Mouse (Mus musculus): ENCODE data around the gene Gcc1. TPM values are rescaled to one million over a fixed set of nuclear protein-coding genes. Genes with fewer than 3 reads are reported as not detected.

Gcc1 gene
- total and polyA plus RNA-seq, 2 experiments = 3.9 to 9.9 TPM

DNA sequence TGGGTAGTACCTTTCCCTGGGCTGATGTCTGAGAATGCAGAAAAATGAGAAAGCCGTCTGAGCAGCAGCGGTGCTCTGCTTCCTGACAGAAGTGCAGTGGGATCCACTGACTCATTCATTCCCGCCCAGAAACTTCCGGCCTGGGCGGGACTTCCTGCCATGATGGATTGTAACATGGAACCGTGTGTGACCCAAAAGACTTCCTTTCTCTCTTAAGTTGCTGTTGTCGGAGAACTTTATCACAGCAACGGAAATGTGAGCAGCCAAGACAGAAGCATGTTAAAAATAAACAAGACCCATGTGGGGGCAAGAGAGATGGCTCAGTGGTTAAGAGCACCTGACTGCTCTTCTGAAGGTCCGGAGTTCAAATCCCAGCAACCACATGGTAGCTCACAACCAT lies 18.1 kb downstream of the Gcc1 start:
- TF ChIP-seq CTCF (IDR thresholded peaks at IDR 0.05; ENCODE audit: low read depth, low read length) (no peak), POLR2A (IDR thresholded peaks at IDR 0.05; ENCODE audit: extremely low read depth, insufficient read depth, low read length) (no peak)
- H3K4me1 ChIP-seq (ENCODE audit: control insufficient read depth, insufficient read depth, low read length) = no peaks in the 10 kb centered on the region
- WGBS = 73% methylated on average over 9 of the region's 9 CpGs

DNA sequence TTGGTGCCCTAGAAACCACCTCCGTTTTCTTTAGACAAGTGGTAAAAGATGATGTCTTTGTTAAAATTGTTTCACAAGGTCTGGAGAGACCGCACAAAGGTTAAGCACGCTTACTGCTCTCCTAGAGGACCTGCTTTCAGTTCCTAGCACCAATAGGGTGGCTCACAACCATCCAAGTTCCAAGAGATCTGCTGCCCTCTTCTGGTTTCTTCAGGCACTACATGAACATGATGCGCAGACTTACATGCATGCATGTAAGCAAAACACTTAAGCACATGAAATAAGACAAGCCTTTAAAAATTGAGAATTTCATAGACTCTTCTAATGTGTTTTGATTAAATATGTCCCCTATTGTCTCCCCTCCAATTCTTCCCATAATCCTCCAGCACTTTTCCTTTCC lies 28.4 kb downstream of the Gcc1 start:
- no peaks in the 10 kb centered on the region for H3K79me2 ChIP-seq (ENCODE audit: control insufficient read depth, insufficient read depth, low read length)
- H3K36me3 ChIP-seq (ENCODE audit: control insufficient read depth, insufficient read depth, low read length) = no peaks in the 10 kb centered on the region
- TF ChIP-seq CTCF (IDR thresholded peaks at IDR 0.05; ENCODE audit: low read depth, low read length) (no peak), POLR2A (IDR thresholded peaks at IDR 0.05; ENCODE audit: extremely low read depth, insufficient read depth, low read length) (no peak)
- no peaks in the 10 kb centered on the region for H3K4me1 ChIP-seq (ENCODE audit: control insufficient read depth, insufficient read depth, low read length)
- DNase-seq (ENCODE audit: extremely low read depth, low read depth, low spot score) = no peak
- H3K27me3 ChIP-seq (ENCODE audit: control insufficient read depth, insufficient read depth, low read length) = peaks cover 10% of the 10 kb centered on the region; the same call in 1 of the 2 replicates
- no peak overlapping the region for H3K4me3 ChIP-seq (ENCODE audit: insufficient read depth, low read depth, low read length)
- no peak overlapping the region for H3K9ac ChIP-seq (ENCODE audit: low read depth, low read length)
- 92% methylated on average over 4 of the region's 4 CpGs for WGBS
- H3K27ac ChIP-seq (replicated peaks; ENCODE audit: insufficient read depth, low read depth, low read length) = no peak overlapping the region

More for the DNA sequence above, 18.1 kb downstream of the Gcc1 start:
- Histone ChIP-seq H3K27me3 (ENCODE audit: control insufficient read depth, insufficient read depth, low read length) (no peaks in the 10 kb centered on the region), H3K79me2 (ENCODE audit: control insufficient read depth, insufficient read depth, low read length) (no peaks in the 10 kb centered on the region), H3K36me3 (ENCODE audit: control insufficient read depth, insufficient read depth, low read length) (peaks cover 3% of the 10 kb centered on the region), H3K9ac (ENCODE audit: low read depth, low read length) (no peak overlapping the region), H3K27ac (replicated peaks; ENCODE audit: insufficient read depth, low read depth, low read length) (no peak overlapping the region), H3K4me3 (ENCODE audit: insufficient read depth, low read depth, low read length) (no peak overlapping the region)
- no peak for DNase-seq (ENCODE audit: extremely low read depth, low read depth, low spot score)

DNA sequence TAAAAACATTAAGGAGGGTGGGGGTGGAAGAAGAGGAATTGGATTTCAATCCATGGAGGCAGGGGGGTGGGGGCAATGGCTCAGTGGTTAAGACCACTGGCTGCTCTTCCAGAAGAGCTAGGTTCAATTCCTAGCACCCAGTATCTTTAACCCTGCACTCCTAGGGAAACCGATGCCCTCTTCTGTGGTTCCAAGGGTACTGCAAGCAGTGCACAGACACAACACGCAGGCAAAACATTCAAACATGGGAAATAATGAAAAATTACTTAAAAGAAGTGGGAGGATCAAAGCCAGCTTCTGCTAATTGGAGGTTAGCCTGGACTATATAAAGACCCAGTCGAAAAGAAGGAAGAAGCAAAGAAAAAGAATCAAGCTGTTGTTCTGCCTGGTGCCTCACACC lies 29.5 kb downstream of the Gcc1 start:
- no peak overlapping the region for H3K9ac ChIP-seq (ENCODE audit: low read depth, low read length)
- H3K27ac ChIP-seq (replicated peaks; ENCODE audit: insufficient read depth, low read depth, low read length) = no peak overlapping the region
- H3K79me2 ChIP-seq (ENCODE audit: control insufficient read depth, insufficient read depth, low read length) = no peaks in the 10 kb centered on the region
- no peak overlapping the region for H3K4me3 ChIP-seq (ENCODE audit: insufficient read depth, low read depth, low read length)
- H3K36me3 ChIP-seq (ENCODE audit: control insufficient read depth, insufficient read depth, low read length) = no peaks in the 10 kb centered on the region
- 89% methylated on average over 3 of the region's 3 CpGs for WGBS
- TF ChIP-seq CTCF (IDR thresholded peaks at IDR 0.05; ENCODE audit: low read depth, low read length) (peak; percentile 16; the same call in 1 of the 2 replicates), POLR2A (IDR thresholded peaks at IDR 0.05; ENCODE audit: extremely low read depth, insufficient read depth, low read length) (no peak)
- H3K4me1 ChIP-seq (ENCODE audit: control insufficient read depth, insufficient read depth, low read length) = no peaks in the 10 kb centered on the region
- H3K27me3 ChIP-seq (ENCODE audit: control insufficient read depth, insufficient read depth, low read length) = peaks cover 10% of the 10 kb centered on the region; the same call in 1 of the 2 replicates
- DNase-seq (ENCODE audit: extremely low read depth, low read depth, low spot score) = no peak

DNA sequence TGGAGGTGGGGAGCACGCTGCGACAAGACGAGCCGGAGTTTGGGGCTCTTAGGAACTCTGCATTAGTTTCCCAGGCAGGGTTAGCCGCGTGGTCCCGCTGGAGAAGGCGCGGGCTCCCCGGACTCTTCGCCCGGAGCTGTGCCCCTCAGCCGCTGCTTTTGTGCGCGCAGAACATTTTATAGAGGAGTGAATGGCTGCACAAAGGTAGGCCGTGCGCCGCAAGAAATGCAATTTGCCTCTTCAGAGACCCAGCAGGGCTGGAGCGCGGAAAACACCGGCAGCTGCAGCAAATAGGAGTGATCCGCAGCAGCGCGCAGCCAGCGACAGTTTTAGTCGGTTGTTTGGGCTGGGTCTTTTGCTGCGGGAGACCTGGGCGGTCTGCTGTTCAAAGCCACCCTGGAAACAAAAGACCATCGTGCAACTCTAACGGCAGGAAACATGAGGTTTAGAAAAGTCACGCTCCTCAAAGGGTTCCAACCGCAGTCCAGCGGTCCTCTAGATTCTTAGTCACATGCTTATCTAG lies 30.4 kb downstream of the Gcc1 start, which contains the start of gene Zfp800:
Zfp800 (minus strand) TSS at position 325 of the 523 bp plus-strand sequence.
- TF ChIP-seq POLR2A (IDR thresholded peaks at IDR 0.05; ENCODE audit: extremely low read depth, insufficient read depth, low read length) (no peak), CTCF (IDR thresholded peaks at IDR 0.05; ENCODE audit: low read depth, low read length) (no peak)
- H3K79me2 ChIP-seq (ENCODE audit: control insufficient read depth, insufficient read depth, low read length) = no peaks in the 10 kb centered on the region
- no peak within 1 kb of the TSS for H3K9ac ChIP-seq (ENCODE audit: low read depth, low read length)
- H3K4me3 ChIP-seq (ENCODE audit: insufficient read depth, low read depth, low read length) = peak within 1 kb of the TSS; percentile 41; the same call in 1 of the 2 replicates
- 5% methylated on average over 33 of the region's 33 CpGs for WGBS
- no peaks in the 10 kb centered on the region for H3K36me3 ChIP-seq (ENCODE audit: control insufficient read depth, insufficient read depth, low read length)
- no peak within 1 kb of the TSS for H3K27ac ChIP-seq (replicated peaks; ENCODE audit: insufficient read depth, low read depth, low read length)
- H3K27me3 ChIP-seq (ENCODE audit: control insufficient read depth, insufficient read depth, low read length) = peaks cover 10% of the 10 kb centered on the region; the same call in 1 of the 2 replicates
- no peaks in the 10 kb centered on the region for H3K4me1 ChIP-seq (ENCODE audit: control insufficient read depth, insufficient read depth, low read length)
- DNase-seq (ENCODE audit: extremely low read depth, low read depth, low spot score) = no peak

DNA sequence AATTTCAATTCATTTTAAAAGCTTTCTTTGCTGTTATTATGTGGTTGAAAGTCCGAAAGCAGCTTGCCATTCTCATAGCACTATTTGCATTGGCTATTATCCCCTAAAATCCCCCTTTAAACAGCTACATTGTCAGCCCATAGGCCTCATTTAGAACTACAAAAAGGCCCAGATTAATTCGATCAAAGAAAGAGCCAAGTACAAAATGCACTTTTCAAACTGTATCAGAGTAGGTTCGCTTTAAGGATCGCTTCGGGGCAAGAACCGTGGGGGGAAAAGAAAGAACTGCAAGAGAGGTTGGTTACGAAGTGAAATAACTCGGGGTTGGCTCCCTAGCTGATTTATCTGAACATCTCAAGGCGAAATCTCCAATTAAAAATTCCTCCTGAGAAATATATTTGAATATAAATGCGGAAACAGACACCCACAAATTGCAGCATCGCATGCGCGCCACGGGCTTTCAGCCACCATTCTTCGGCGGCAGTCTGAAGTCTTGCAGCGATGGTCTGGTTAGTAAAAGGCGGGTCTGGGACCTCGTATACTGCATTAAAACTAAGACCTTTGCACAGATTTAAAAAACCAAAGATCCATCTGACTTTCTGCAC lies 31.2 kb downstream of the Gcc1 start:
- DNase-seq (ENCODE audit: extremely low read depth, low read depth, low spot score) = no peak
- TF ChIP-seq POLR2A (IDR thresholded peaks at IDR 0.05; ENCODE audit: extremely low read depth, insufficient read depth, low read length) = no peak
- no peak for TF ChIP-seq CTCF (IDR thresholded peaks at IDR 0.05; ENCODE audit: low read depth, low read length)
- H3K79me2 ChIP-seq (ENCODE audit: control insufficient read depth, insufficient read depth, low read length) = no peaks in the 10 kb centered on the region
- 10% methylated on average over 19 of the region's 19 CpGs for WGBS
- H3K27me3 ChIP-seq (ENCODE audit: control insufficient read depth, insufficient read depth, low read length) = peaks cover 10% of the 10 kb centered on the region; the same call in 1 of the 2 replicates
- no peaks in the 10 kb centered on the region for H3K36me3 ChIP-seq (ENCODE audit: control insufficient read depth, insufficient read depth, low read length)
- H3K27ac ChIP-seq (replicated peaks; ENCODE audit: insufficient read depth, low read depth, low read length) = no peak overlapping the region
- no peak overlapping the region; the same call in 1 of the 2 replicates for H3K4me3 ChIP-seq (ENCODE audit: insufficient read depth, low read depth, low read length)
- H3K4me1 ChIP-seq (ENCODE audit: control insufficient read depth, insufficient read depth, low read length) = no peaks in the 10 kb centered on the region
- H3K9ac ChIP-seq (ENCODE audit: low read depth, low read length) = no peak overlapping the region
